9 mouse cellular contexts compared by ENCODE assay signal in genomic region chr8:70898661-70899198, GRCm38 (mm10). TPM values are rescaled to one million over a fixed set of nuclear protein-coding genes. Genes with fewer than 3 reads are reported as not detected.
DNase-seq lines count a peak whose midpoint lies in the region; ATAC-seq and TF ChIP-seq lines count a peak whose summit lies in the region.
"Had no signal": no experiment of that assay in that cellular context is flagged by ENCODE, and none has a peak within 500 bp of the region (broad histone marks: within the 10 kb centered on the region; RNA-seq: fewer than 3 reads in every experiment).

No protein-coding gene starts in this region.

- H3K4me1 ChIP-seq in embryonic facial prominence, embryonic 11.5 days (ENCODE audit: control insufficient read depth, insufficient read depth, low read length) = no peaks in the 10 kb centered on the region; the same call in 1 of the 2 replicates
- peaks cover 19% of the 10 kb centered on the region for H3K4me1 ChIP-seq in hindbrain, embryonic 13.5 days (replicated peaks)
- peaks cover 5% of the 10 kb centered on the region for H3K4me1 ChIP-seq in midbrain, embryonic 14.5 days (ENCODE audit: control insufficient read depth, insufficient read depth, low read length)

- TF ChIP-seq CTCF in layer of hippocampus, adult 2 months (conservative IDR thresholded peaks at IDR 0.05) = no peak

- ATAC-seq in embryonic facial prominence, embryonic 11.5 days (replicated peaks; ENCODE audit: insufficient number of reproducible peaks, low FRiP score, low TSS enrichment, low read depth) = no peak
- ATAC-seq in hindbrain, embryonic 13.5 days (ENCODE audit: low FRiP score) = no peak
- ATAC-seq in midbrain, embryonic 14.5 days (ENCODE audit: low FRiP score, low TSS enrichment) = no peak
- ATAC-seq in activated CD4-positive, CD25-positive, alpha-beta regulatory T cell, adult 4 months = no peak

- H3K4me2 ChIP-seq in embryonic facial prominence, embryonic 11.5 days (ENCODE audit: low read depth, low read length) = no peak overlapping the region
- peak overlapping the region; percentile 76 for H3K4me2 ChIP-seq in hindbrain, embryonic 13.5 days
- no peak overlapping the region for H3K4me2 ChIP-seq in midbrain, embryonic 14.5 days (ENCODE audit: low read length)

- H3K9ac ChIP-seq in embryonic facial prominence, embryonic 11.5 days (replicated peaks; ENCODE audit: low read length) = peak overlapping the region; percentile 74; the same call in 1 of the 2 replicates
- H3K9ac ChIP-seq in hindbrain, embryonic 13.5 days = peak overlapping the region; percentile 76
- no peak overlapping the region; the same call in 1 of the 2 replicates for H3K9ac ChIP-seq in midbrain, embryonic 14.5 days (replicated peaks; ENCODE audit: low read length)

- H3K9me3 ChIP-seq in embryonic facial prominence, embryonic 11.5 days (replicated peaks; ENCODE audit: control insufficient read depth, low read length) = no peaks in the 10 kb centered on the region
- H3K9me3 ChIP-seq in hindbrain, embryonic 13.5 days = no peaks in the 10 kb centered on the region
- no peaks in the 10 kb centered on the region for H3K9me3 ChIP-seq in midbrain, embryonic 14.5 days (ENCODE audit: control insufficient read depth, low read length)
- H3K9me3 ChIP-seq: limb, embryonic 15.5 days had no signal

- H3K36me3 ChIP-seq in embryonic facial prominence, embryonic 11.5 days (replicated peaks; ENCODE audit: control insufficient read depth, insufficient read depth, low read depth, low read length) = peaks cover 9% of the 10 kb centered on the region
- H3K36me3 ChIP-seq in hindbrain, embryonic 13.5 days = peaks cover 23% of the 10 kb centered on the region
- H3K36me3 ChIP-seq in midbrain, embryonic 14.5 days (ENCODE audit: control insufficient read depth, insufficient read depth, low read length) = peaks cover 22% of the 10 kb centered on the region

- no peak for DNase-seq in layer of hippocampus, adult 2 months (ENCODE audit: low spot score in 2 of 2)
- no peak for DNase-seq in layer of hippocampus, adult 9-11 months
- DNase-seq in embryonic facial prominence, embryonic 11.5 days (ENCODE audit: low spot score) = no peak
- no peak for DNase-seq in midbrain, embryonic 14.5 days
- DNase-seq in right cerebral cortex, postnatal 4 days = no peak
- no peak for DNase-seq in left cerebral cortex, adult 8-10 months (ENCODE audit: low spot score in 2 of 2)

- 40% methylated on average over 2 of the region's 2 CpGs for WGBS in embryonic facial prominence, embryonic 11.5 days
- 60% methylated on average over 2 of the region's 2 CpGs for WGBS in hindbrain, embryonic 13.5 days
- 61% methylated on average over 2 of the region's 2 CpGs for WGBS in midbrain, embryonic 14.5 days

- H3K27ac ChIP-seq in layer of hippocampus, adult 2 months = 0 out of 2 replicates have a peak overlapping the region, but pooled peaks have one; percentile 88
- H3K27ac ChIP-seq in embryonic facial prominence, embryonic 11.5 days (replicated peaks; ENCODE audit: low read depth, low read length) = no peak overlapping the region
- H3K27ac ChIP-seq in hindbrain, embryonic 13.5 days = peak overlapping the region; percentile 78
- peak overlapping the region; percentile 5; the same call in 1 of the 2 replicates for H3K27ac ChIP-seq in midbrain, embryonic 14.5 days (replicated peaks; ENCODE audit: low read depth, low read length)

- no peaks in the 10 kb centered on the region for H3K27me3 ChIP-seq in embryonic facial prominence, embryonic 11.5 days (ENCODE audit: control insufficient read depth, insufficient read depth, low read length)
- H3K27me3 ChIP-seq in hindbrain, embryonic 13.5 days = peaks cover 40% of the 10 kb centered on the region
- peaks cover 13% of the 10 kb centered on the region; the same call in 1 of the 2 replicates for H3K27me3 ChIP-seq in midbrain, embryonic 14.5 days (ENCODE audit: control insufficient read depth, insufficient read depth, low read length)

- H3K4me3 ChIP-seq in layer of hippocampus, adult 2 months = no peak overlapping the region
- no peak overlapping the region for H3K4me3 ChIP-seq in embryonic facial prominence, embryonic 11.5 days (ENCODE audit: low read depth, low read length)
- H3K4me3 ChIP-seq in hindbrain, embryonic 13.5 days = peak overlapping the region; percentile 80; the same call in 1 of the 2 replicates
- H3K4me3 ChIP-seq in midbrain, embryonic 14.5 days (replicated peaks; ENCODE audit: low read depth, low read length) = no peak overlapping the region

RNA-seq across cellular contexts. Expression of gene Rpl18a, which starts 1.5 kb away (rescaled TPM):
- 100 to 1,000 TPM; 698 to 704 TPM for total RNA-seq in layer of hippocampus, adult 2 months (2021)
- 3,270 and 3,568 TPM in 2 replicates for polyA plus RNA-seq in embryonic facial prominence, embryonic 11.5 days (2014; fragmentation: Nextera tagmentation; extraction: Ambion mirVana)
- polyA plus RNA-seq in hindbrain, embryonic 13.5 days (2015; fragmentation: Nextera tagmentation; extraction: Ambion mirVana) = 2,665 and 2,711 TPM in 2 replicates
- 2,701 and 2,857 TPM in 2 replicates for polyA plus RNA-seq in midbrain, embryonic 14.5 days (2014; fragmentation: Nextera tagmentation; extraction: Ambion mirVana)
- over 10,000 TPM; 10,302 to 10,714 TPM for polyA plus RNA-seq in activated CD4-positive, CD25-positive, alpha-beta regulatory T cell, adult 4 months (2017; shearing (Covaris generic))
- 100 to 1,000 TPM; 653 to 769 (median 710) TPM for total RNA-seq in left cerebral cortex, adult 8-10 months (2022)

RNA-seq across cellular contexts. Expression of gene Slc5a5, which starts 6.2 kb away (rescaled TPM):
- total RNA-seq in layer of hippocampus, adult 2 months (2021) = 1 to 10 TPM; 5.9 to 8.0 TPM
- polyA plus RNA-seq in embryonic facial prominence, embryonic 11.5 days (2014; fragmentation: Nextera tagmentation; extraction: Ambion mirVana) = 0.27 and 0.43 TPM in 2 replicates
- polyA plus RNA-seq in hindbrain, embryonic 13.5 days (2015; fragmentation: Nextera tagmentation; extraction: Ambion mirVana) = 0.61 and 0.95 TPM in 2 replicates
- 0.40 and 0.96 TPM in 2 replicates for polyA plus RNA-seq in midbrain, embryonic 14.5 days (2014; fragmentation: Nextera tagmentation; extraction: Ambion mirVana)
- polyA plus RNA-seq in activated CD4-positive, CD25-positive, alpha-beta regulatory T cell, adult 4 months (2017; shearing (Covaris generic)) = not detected
- 10 to 100 TPM; 10.2 to 11.9 (median 11.5) TPM for total RNA-seq in left cerebral cortex, adult 8-10 months (2022)

RNA-seq across cellular contexts. Expression of gene Map1s, which starts 7.0 kb away (rescaled TPM):
- total RNA-seq in layer of hippocampus, adult 2 months (2021) = 10 to 100 TPM; 97.0 to 98.1 TPM
- polyA plus RNA-seq in embryonic facial prominence, embryonic 11.5 days (2014; fragmentation: Nextera tagmentation; extraction: Ambion mirVana) = 24.9 and 32.5 TPM in 2 replicates
- polyA plus RNA-seq in hindbrain, embryonic 13.5 days (2015; fragmentation: Nextera tagmentation; extraction: Ambion mirVana) = 55.6 and 61.9 TPM in 2 replicates
- polyA plus RNA-seq in midbrain, embryonic 14.5 days (2014; fragmentation: Nextera tagmentation; extraction: Ambion mirVana) = 46.5 and 54.0 TPM in 2 replicates
- 10 to 100 TPM; 13.5 to 17.4 TPM for polyA plus RNA-seq in activated CD4-positive, CD25-positive, alpha-beta regulatory T cell, adult 4 months (2017; shearing (Covaris generic))
- 100 to 1,000 TPM in 1 of 4 experiments, 10 to 100 TPM in 3; 89.4 to 101 (median 91.1) TPM for total RNA-seq in left cerebral cortex, adult 8-10 months (2022)

RNA-seq across cellular contexts. Expression of gene Ccdc124, which starts 25.0 kb away (rescaled TPM):
- 10 to 100 TPM; 82.2 to 88.9 TPM for total RNA-seq in layer of hippocampus, adult 2 months (2021)
- polyA plus RNA-seq in embryonic facial prominence, embryonic 11.5 days (2014; fragmentation: Nextera tagmentation; extraction: Ambion mirVana) = 149 and 150 TPM in 2 replicates
- 157 and 162 TPM in 2 replicates for polyA plus RNA-seq in hindbrain, embryonic 13.5 days (2015; fragmentation: Nextera tagmentation; extraction: Ambion mirVana)
- polyA plus RNA-seq in midbrain, embryonic 14.5 days (2014; fragmentation: Nextera tagmentation; extraction: Ambion mirVana) = 149 and 178 TPM in 2 replicates
- 100 to 1,000 TPM in 1 of 2 experiments, 10 to 100 TPM in 1; 75.7 to 106 TPM for polyA plus RNA-seq in activated CD4-positive, CD25-positive, alpha-beta regulatory T cell, adult 4 months (2017; shearing (Covaris generic))
- 10 to 100 TPM; 76.5 to 94.5 (median 85.6) TPM for total RNA-seq in left cerebral cortex, adult 8-10 months (2022)

RNA-seq across cellular contexts. Expression of gene Kcnn1, which starts 35.7 kb away (rescaled TPM):
- total RNA-seq in layer of hippocampus, adult 2 months (2021) = 10 to 100 TPM; 17.4 to 18.3 TPM
- 2.9 and 4.0 TPM in 2 replicates for polyA plus RNA-seq in embryonic facial prominence, embryonic 11.5 days (2014; fragmentation: Nextera tagmentation; extraction: Ambion mirVana)
- polyA plus RNA-seq in hindbrain, embryonic 13.5 days (2015; fragmentation: Nextera tagmentation; extraction: Ambion mirVana) = 13.3 and 17.7 TPM in 2 replicates
- 13.3 and 16.0 TPM in 2 replicates for polyA plus RNA-seq in midbrain, embryonic 14.5 days (2014; fragmentation: Nextera tagmentation; extraction: Ambion mirVana)
- polyA plus RNA-seq in activated CD4-positive, CD25-positive, alpha-beta regulatory T cell, adult 4 months (2017; shearing (Covaris generic)) = not detected
- 10 to 100 TPM; 15.7 to 28.6 (median 17.7) TPM for total RNA-seq in left cerebral cortex, adult 8-10 months (2022)
